Mouse (Mus musculus): ENCODE data around the gene Lrrc7.

Lrrc7 gene

GRCm38 (mm10) chr3:158561987-158562360 is at the start of gene Lrrc7:
TSS of gene Lrrc7 (minus strand) at chr3:158562221.
- peak; percentile 23 for DNase-seq (ENCODE audit: low read depth, low spot score)

GRCm38 (mm10) chr3:158607065-158607464 is 45.0 kb upstream of the Lrrc7 start:
- DNase-seq (ENCODE audit: low read depth, low spot score): no peak

- DNase-seq (ENCODE audit: low read depth, low spot score): no peak
Measured at GRCm38 (mm10) chr3:158605274-158605673, 43.3 kb upstream of the Lrrc7 start.

GRCm38 (mm10) chr3:158561256-158561986 is 600 bp downstream of the Lrrc7 start:
- DNase-seq (ENCODE audit: low read depth, low spot score): peak; percentile 16

GRCm38 (mm10) chr3:158560891-158561255 is 1.1 kb downstream of the Lrrc7 start:
- no peak for DNase-seq (ENCODE audit: low read depth, low spot score)

- no peak for DNase-seq (ENCODE audit: low read depth, low spot score)
Measured at GRCm38 (mm10) chr3:158559691-158560650, 2.0 kb downstream of the Lrrc7 start.

GRCm38 (mm10) chr3:158559131-158559658 is 2.8 kb downstream of the Lrrc7 start:
- DNase-seq (ENCODE audit: low read depth, low spot score): no peak

GRCm38 (mm10) chr3:158558631-158559030 is 3.4 kb downstream of the Lrrc7 start:
- no peak for DNase-seq (ENCODE audit: low read depth, low spot score)

- no peak for DNase-seq (ENCODE audit: low read depth, low spot score)
Measured at GRCm38 (mm10) chr3:158554280-158554679, 7.7 kb downstream of the Lrrc7 start.

- no peak for DNase-seq (ENCODE audit: low read depth, low spot score)
Measured at GRCm38 (mm10) chr3:158552105-158552504, 9.9 kb downstream of the Lrrc7 start.

GRCm38 (mm10) chr3:158543481-158543880 is 18.5 kb downstream of the Lrrc7 start:
- no peak for DNase-seq (ENCODE audit: low read depth, low spot score)

GRCm38 (mm10) chr3:158532859-158533258 is 29.2 kb downstream of the Lrrc7 start:
- DNase-seq (ENCODE audit: low read depth, low spot score): no peak

GRCm38 (mm10) chr3:158528471-158528870 is 33.5 kb downstream of the Lrrc7 start:
- DNase-seq (ENCODE audit: low read depth, low spot score): no peak

- no peak for DNase-seq (ENCODE audit: low read depth, low spot score)
Measured at GRCm38 (mm10) chr3:158493730-158494129, 68.3 kb downstream of the Lrrc7 start.

- DNase-seq (ENCODE audit: low read depth, low spot score): no peak
Measured at GRCm38 (mm10) chr3:158479677-158480076, 82.3 kb downstream of the Lrrc7 start.

GRCm38 (mm10) chr3:158400600-158400999 is 161.4 kb downstream of the Lrrc7 start:
- DNase-seq (ENCODE audit: low read depth, low spot score): no peak

- no peak for DNase-seq (ENCODE audit: low read depth, low spot score)
Measured at GRCm38 (mm10) chr3:158391534-158391933, 170.5 kb downstream of the Lrrc7 start.

GRCm38 (mm10) chr3:158388076-158388454 is 174.0 kb downstream of the Lrrc7 start:
- no peak for DNase-seq (ENCODE audit: low read depth, low spot score)

GRCm38 (mm10) chr3:158387413-158388075 is 174.5 kb downstream of the Lrrc7 start:
- DNase-seq (ENCODE audit: low read depth, low spot score): no peak

GRCm38 (mm10) chr3:158386848-158387247 is 175.2 kb downstream of the Lrrc7 start:
- DNase-seq (ENCODE audit: low read depth, low spot score): no peak

- peak; percentile 11 for DNase-seq (ENCODE audit: low read depth, low spot score)
Measured at GRCm38 (mm10) chr3:158375885-158376284, 186.1 kb downstream of the Lrrc7 start.

- DNase-seq (ENCODE audit: low read depth, low spot score): no peak
Measured at GRCm38 (mm10) chr3:158369169-158369568, 192.9 kb downstream of the Lrrc7 start.
